Mouse (Mus musculus) stomach, postnatal 0 days (tissue): ENCODE data around the gene Pdap1.
"Not testable (repeated sequence)": the region's sequence is repeated elsewhere in the genome, so short reads cannot be mapped to it uniquely, and the experiment has no call there.

Experiments
- CTCF ChIP-seq: IDR thresholded peaks from 2 replicates; pipeline ENCODE4 v1.5.1; 2016; ENCODE audit warnings: antibody characterized with exemption, low read depth, mild to moderate bottlenecking, moderate library complexity
- EP300 ChIP-seq: optimal IDR thresholded peaks from 2 replicates; pipeline ENCODE3; 2016; ENCODE audit warnings: antibody characterized with exemption

GRCm38 (mm10) chr5:145101451-145101850 is 38.6 kb downstream of the Pdap1 start:
- not testable (repeated sequence) for TF ChIP-seq CTCF, EP300
